Mouse (Mus musculus): ENCODE results near the gene Gm11937. TPM values are rescaled to one million over a fixed set of nuclear protein-coding genes. Genes with fewer than 3 reads are reported as not detected.

Gm11937 gene
- total RNA-seq, 1 experiment = not detected

Other genes starting within 250 kb of the Gm11937 start
- 0.18 and 0.32 TPM in 2 replicates for gene Krt28, start 235.3 kb downstream of the Gm11937 start, total RNA-seq (2012; rRNA removed)
- gene Krt10, start 220.8 kb downstream of the Gm11937 start, total RNA-seq (2012; rRNA removed) = 0.53 and 2.8 TPM in 2 replicates
- gene Krt12, start 187.9 kb downstream of the Gm11937 start, total RNA-seq (2012; rRNA removed) = 0.37 and 0.49 TPM in 2 replicates
- 1.8 and 2.4 TPM in 2 replicates for gene Krt20, start 172.0 kb downstream of the Gm11937 start, total RNA-seq (2012; rRNA removed)
- 0.16 and 0.18 TPM in 2 replicates for gene Krt23, start 117.1 kb downstream of the Gm11937 start, total RNA-seq (2012; rRNA removed)
- not detected in 2 replicates for gene Krt39, start 88.9 kb downstream of the Gm11937 start, total RNA-seq (2012; rRNA removed)
- gene Krt40, start 67.0 kb downstream of the Gm11937 start, total RNA-seq (2012; rRNA removed) = not detected in 2 replicates
- gene Krtap3-3, start 59.3 kb downstream of the Gm11937 start, total RNA-seq (2012; rRNA removed) = not detected in 2 replicates
- not detected in 2 replicates for gene Krtap3-2, start 53.3 kb downstream of the Gm11937 start, total RNA-seq (2012; rRNA removed)
- gene Gm11939, start 50.7 kb downstream of the Gm11937 start, total RNA-seq (2012; rRNA removed) = not detected in 2 replicates
- gene Krtap3-1, start 43.6 kb downstream of the Gm11937 start, total RNA-seq (2012; rRNA removed) = not detected in 2 replicates
- gene Krtap1-5, start 29.2 kb downstream of the Gm11937 start, total RNA-seq (2012; rRNA removed) = not detected in 2 replicates
- gene Krtap1-4, start 26.5 kb downstream of the Gm11937 start, total RNA-seq (2012; rRNA removed) = not detected in 2 replicates
- not detected in 2 replicates for gene Krtap1-3, start 18.9 kb downstream of the Gm11937 start, total RNA-seq (2012; rRNA removed)
- gene Krtap9-3, start 12.1 kb downstream of the Gm11937 start, total RNA-seq (2012; rRNA removed) = not detected in 2 replicates
- not detected in 2 replicates for gene Gm11938, start 6.9 kb downstream of the Gm11937 start, total RNA-seq (2012; rRNA removed)
- not detected in 2 replicates for gene Krtap2-4, start 4.7 kb upstream of the Gm11937 start, total RNA-seq (2012; rRNA removed)
- not detected in 2 replicates for gene Gm11562, start 10.2 kb upstream of the Gm11937 start, total RNA-seq (2012; rRNA removed)
- gene Krtap4-1, start 18.0 kb upstream of the Gm11937 start, total RNA-seq (2012; rRNA removed) = not detected in 2 replicates
- not detected in 2 replicates for gene Krtap4-2, start 24.9 kb upstream of the Gm11937 start, total RNA-seq (2012; rRNA removed)
- not detected in 2 replicates for gene Krtap4-7, start 33.9 kb upstream of the Gm11937 start, total RNA-seq (2012; rRNA removed)
- gene Gm11555, start 40.0 kb upstream of the Gm11937 start, total RNA-seq (2012; rRNA removed) = not detected in 2 replicates
- gene Gm11563, start 48.8 kb upstream of the Gm11937 start, total RNA-seq (2012; rRNA removed) = not detected in 2 replicates
- gene Krtap4-6, start 55.8 kb upstream of the Gm11937 start, total RNA-seq (2012; rRNA removed) = not detected in 2 replicates
- not detected in 2 replicates for gene Gm14190, start 80.6 kb upstream of the Gm11937 start, total RNA-seq (2012; rRNA removed)
- not detected in 2 replicates for gene Gm14180, start 124.1 kb upstream of the Gm11937 start, total RNA-seq (2012; rRNA removed)
- gene Gm11595, start 162.7 kb upstream of the Gm11937 start, total RNA-seq (2012; rRNA removed) = not detected in 2 replicates
- gene Krtap4-8, start 170.5 kb upstream of the Gm11937 start, total RNA-seq (2012; rRNA removed) = not detected in 2 replicates
- gene Krtap4-9, start 175.0 kb upstream of the Gm11937 start, total RNA-seq (2012; rRNA removed) = not detected in 2 replicates
- not detected in 2 replicates for gene Gm11596, start 183.3 kb upstream of the Gm11937 start, total RNA-seq (2012; rRNA removed)
- gene Gm11569, start 188.7 kb upstream of the Gm11937 start, total RNA-seq (2012; rRNA removed) = not detected in 2 replicates
- not detected in 2 replicates for gene Gm11554, start 194.3 kb upstream of the Gm11937 start, total RNA-seq (2012; rRNA removed)
- 1.3 and 1.5 TPM in 2 replicates for gene Krtap4-13, start 199.7 kb upstream of the Gm11937 start, total RNA-seq (2012; rRNA removed)
- gene Gm11564, start 205.5 kb upstream of the Gm11937 start, total RNA-seq (2012; rRNA removed) = 0.89 and 1.4 TPM in 2 replicates
- not detected in 2 replicates for gene 2300003K06Rik, start 227.9 kb upstream of the Gm11937 start, total RNA-seq (2012; rRNA removed)
- not detected in 2 replicates for gene Krtap4-16, start 241.4 kb upstream of the Gm11937 start, total RNA-seq (2012; rRNA removed)
- gene Gm11568, start 247.7 kb upstream of the Gm11937 start, total RNA-seq (2012; rRNA removed) = not detected in 2 replicates

Data from ES-E14 (cell line).